8 mouse cellular contexts compared by ENCODE assay signal in genomic region chr12:32378528-32379295, GRCm38 (mm10). TPM values are rescaled to one million over a fixed set of nuclear protein-coding genes. Genes with fewer than 3 reads are reported as not detected.
DNase-seq lines count a peak whose midpoint lies in the region; ATAC-seq lines count a peak whose summit lies in the region.

Gene Ccdc71l, plus strand, starts transcription at chr12:32378704.

- peaks cover 21% of the 10 kb centered on the region for H3K4me1 ChIP-seq in hindbrain, embryonic 12.5 days

- WGBS in hindbrain, embryonic 12.5 days: under 1% methylated on average over 76 of the region's 78 CpGs

- peak within 1 kb of the TSS; percentile 62 for H3K4me2 ChIP-seq in hindbrain, embryonic 12.5 days (replicated peaks)

- peak; percentile 95 for DNase-seq in NIH3T3 (ENCODE audit: low read depth)
- DNase-seq in cerebellum, postnatal 10 days: peak; percentile 93 to 96
- peak; percentile 81 to 82 for DNase-seq in frontal cortex, postnatal 10 days (ENCODE audit: low spot score in 2 of 2)
- peak; percentile 65 to 71 for DNase-seq in layer of hippocampus, postnatal 25 days (ENCODE audit: extremely low spot score in 1 of 2, low spot score in 1 of 2)
- DNase-seq in lung, postnatal 25 days (ENCODE audit: low spot score): peak; percentile 79
- peak; percentile 86 for DNase-seq in retina, embryonic 14.5 days (ENCODE audit: low spot score)
- peak; percentile 90 for DNase-seq in thymus, postnatal 4 days

- peak; percentile 94 for ATAC-seq in hindbrain, embryonic 12.5 days (ENCODE audit: low FRiP score)

- H3K27me3 ChIP-seq in hindbrain, embryonic 12.5 days: no peaks in the 10 kb centered on the region

- no peaks in the 10 kb centered on the region for H3K9me3 ChIP-seq in hindbrain, embryonic 12.5 days (replicated peaks)

- peak within 1 kb of the TSS; percentile 96 for H3K9ac ChIP-seq in hindbrain, embryonic 12.5 days

- H3K27ac ChIP-seq in hindbrain, embryonic 12.5 days: peak within 1 kb of the TSS; percentile 95

- peak within 1 kb of the TSS; percentile 83 for H3K4me3 ChIP-seq in hindbrain, embryonic 12.5 days

- H3K36me3 ChIP-seq in hindbrain, embryonic 12.5 days: no peaks in the 10 kb centered on the region

RNA-seq across cellular contexts. Expression of gene Ccdc71l, which starts in this region (rescaled TPM):
- 8.0 and 8.2 TPM in 2 replicates for polyA plus RNA-seq in hindbrain, embryonic 12.5 days (2016; fragmentation: Nextera tagmentation; extraction: Ambion mirVana)
- total RNA-seq in layer of hippocampus, postnatal 25 days (2021): 10 to 100 TPM; 28.6 to 33.8 TPM

Comparison
In these comparisons a context has a peak if more than half of its experiments do, and no peak if none do; other contexts are left out.
1. Peak in every context shown above with its lines: DNase-seq, ATAC-seq, H3K4me3 ChIP-seq and H3K27ac ChIP-seq.